Mouse (Mus musculus) midbrain, embryonic 12.5 days (tissue): ENCODE measurements around the gene Rpgrip1. TPM values are rescaled to one million over a fixed set of nuclear protein-coding genes. Genes with fewer than 3 reads are reported as not detected.

Experiments
- ATAC-seq: fragments of 200-750 bp; cut with Nextera tagmentation; 2 replicates; pipeline ENCODE4 v1.8.0; 2017; ENCODE audit warnings: low read depth, moderate TSS enrichment, moderate library complexity; ENCODE audit not compliant: low FRiP score
- H3K27ac ChIP-seq: fragments of 300-500 bp; sonication (generic); replicated peaks from 2 replicates; pipeline ENCODE4 v1.5.1; 2016; ENCODE audit warnings: mild to moderate bottlenecking
- H3K27me3 ChIP-seq: fragments of 300-500 bp; sonication (generic); 2 replicates; pipeline ENCODE4 v1.6.1; 2016; ENCODE audit warnings: mild to moderate bottlenecking
- H3K36me3 ChIP-seq: fragments of 300-500 bp; sonication (generic); 2 replicates; pipeline ENCODE4 v1.6.1; 2016
- H3K4me1 ChIP-seq: fragments of 300-500 bp; sonication (generic); 2 replicates; pipeline ENCODE4 v1.6.1; 2016
- H3K4me2 ChIP-seq: fragments of 300-500 bp; sonication (generic); replicated peaks from 2 replicates; pipeline ENCODE4 v1.6.1; 2016; ENCODE audit warnings: mild to moderate bottlenecking, moderate library complexity
- H3K4me3 ChIP-seq: fragments of 300-500 bp; sonication (generic); 2 replicates; pipeline ENCODE4 v1.5.1; 2016; ENCODE audit warnings: mild to moderate bottlenecking
- H3K9ac ChIP-seq: fragments of 300-500 bp; sonication (generic); replicated peaks from 2 replicates; pipeline ENCODE4 v1.6.1; 2016; ENCODE audit warnings: mild to moderate bottlenecking, moderate library complexity
- H3K9me3 ChIP-seq: fragments of 300-500 bp; sonication (generic); 2 replicates; pipeline ENCODE4 v1.6.1; 2016; ENCODE audit warnings: mild to moderate bottlenecking
- WGBS: fragments of 180-500 bp; shearing (Covaris S2); methylation state at CpG from one replicate; pipeline ENCODE4 v1.1.7; 2016; 5-methylcytosine and 5-hydroxymethylcytosine counted together
- polyA plus RNA-seq: library from polyadenylated mRNA; unstranded; fragments of >200 nt; fragmentation: Nextera tagmentation; extraction: Ambion mirVana; gene quantifications from 2 replicates; pipeline ENCODE4 v1.2.1, GENCODE M21; 2016

The Rpgrip1 gene
- polyA plus RNA-seq, 1 experiment from 2014 or later: 62.6 TPM

DNA sequence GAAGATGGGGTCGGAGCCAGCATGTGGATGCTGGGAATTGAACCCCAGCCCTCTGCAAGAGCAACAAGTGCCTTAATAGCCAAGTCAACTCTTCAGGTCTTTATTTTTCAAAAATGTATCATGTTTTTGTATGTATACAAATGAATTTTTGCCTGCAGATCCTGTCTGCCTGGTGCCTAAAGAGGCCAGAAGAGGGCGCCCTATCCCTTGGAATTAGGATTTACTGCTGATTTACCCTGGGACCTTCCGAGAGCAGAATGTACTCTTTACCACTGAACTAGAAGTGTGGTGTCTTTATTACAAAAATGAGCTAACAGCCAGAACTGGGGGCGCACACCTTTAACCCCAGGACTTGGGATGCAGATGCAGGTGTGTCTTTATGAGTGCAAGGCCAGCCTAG, 13.4 kb downstream of the Rpgrip1 start:
- no peak for ATAC-seq
- H3K27me3 ChIP-seq: 0 out of 2 replicates have a peak, but pooled peaks cover 3% of the 10 kb centered on the region
- no peaks in the 10 kb centered on the region for H3K36me3 ChIP-seq
- H3K9ac ChIP-seq: no peak overlapping the region
- WGBS: 20% methylated on average over 4 of the region's 4 CpGs
- no peak overlapping the region for H3K4me2 ChIP-seq
- H3K4me3 ChIP-seq: no peak overlapping the region
- no peaks in the 10 kb centered on the region for H3K9me3 ChIP-seq
- peaks cover 4% of the 10 kb centered on the region; the same call in 1 of the 2 replicates for H3K4me1 ChIP-seq
- H3K27ac ChIP-seq: no peak overlapping the region

DNA sequence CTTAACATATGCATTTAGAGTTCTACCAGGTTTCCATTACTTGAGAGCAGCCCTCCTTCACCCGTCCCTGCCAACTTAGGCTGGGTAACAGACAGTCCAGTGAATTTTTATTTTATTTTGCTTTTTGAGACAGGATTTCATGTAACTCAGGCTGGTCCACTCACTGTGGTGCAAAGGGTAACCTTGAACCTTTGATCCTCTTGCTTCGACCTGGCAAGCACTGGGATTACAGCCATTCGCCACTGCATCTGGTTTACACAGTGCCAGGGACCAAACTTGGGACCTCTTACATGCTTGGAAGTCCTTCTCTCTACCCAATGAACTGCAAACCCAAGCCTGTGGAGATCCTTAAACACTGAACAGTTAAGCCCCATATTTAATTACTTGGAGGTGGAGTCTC, 14.1 kb downstream of the Rpgrip1 start:
- 0 out of 2 replicates have a peak, but pooled peaks cover 3% of the 10 kb centered on the region for H3K27me3 ChIP-seq
- no peak for ATAC-seq
- WGBS: 93% methylated on average over 3 of the region's 3 CpGs
- H3K36me3 ChIP-seq: no peaks in the 10 kb centered on the region
- H3K9me3 ChIP-seq: no peaks in the 10 kb centered on the region
- no peak overlapping the region for H3K4me3 ChIP-seq
- no peak overlapping the region for H3K4me2 ChIP-seq
- H3K27ac ChIP-seq: no peak overlapping the region
- H3K9ac ChIP-seq: no peak overlapping the region
- no peaks in the 10 kb centered on the region for H3K4me1 ChIP-seq

DNA sequence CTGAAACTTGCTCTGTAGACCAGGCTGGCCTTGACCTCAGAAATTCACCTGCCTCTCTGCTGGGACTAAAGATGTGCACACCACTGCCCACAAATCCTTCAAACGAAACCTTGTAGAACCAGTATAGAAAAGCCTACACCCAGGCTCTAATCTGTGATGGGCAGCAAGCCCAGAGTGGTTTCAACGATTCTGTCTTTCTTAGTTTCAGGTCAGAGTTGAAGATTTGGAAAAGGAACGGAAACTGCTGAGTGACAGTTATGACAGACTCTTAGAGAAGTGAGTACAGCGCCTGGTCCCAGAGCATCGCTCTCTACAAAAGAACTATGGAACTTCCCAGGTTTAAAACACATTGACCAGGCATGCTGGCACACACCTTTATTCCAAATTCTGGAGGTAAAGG, 23.1 kb downstream of the Rpgrip1 start:
- ATAC-seq: no peak
- no peaks in the 10 kb centered on the region for H3K36me3 ChIP-seq
- WGBS: 87% methylated on average over 5 of the region's 5 CpGs
- no peak overlapping the region for H3K4me3 ChIP-seq
- no peaks in the 10 kb centered on the region for H3K9me3 ChIP-seq
- H3K4me2 ChIP-seq: no peak overlapping the region
- H3K9ac ChIP-seq: no peak overlapping the region
- no peaks in the 10 kb centered on the region for H3K4me1 ChIP-seq
- H3K27me3 ChIP-seq: no peaks in the 10 kb centered on the region
- no peak overlapping the region for H3K27ac ChIP-seq

DNA sequence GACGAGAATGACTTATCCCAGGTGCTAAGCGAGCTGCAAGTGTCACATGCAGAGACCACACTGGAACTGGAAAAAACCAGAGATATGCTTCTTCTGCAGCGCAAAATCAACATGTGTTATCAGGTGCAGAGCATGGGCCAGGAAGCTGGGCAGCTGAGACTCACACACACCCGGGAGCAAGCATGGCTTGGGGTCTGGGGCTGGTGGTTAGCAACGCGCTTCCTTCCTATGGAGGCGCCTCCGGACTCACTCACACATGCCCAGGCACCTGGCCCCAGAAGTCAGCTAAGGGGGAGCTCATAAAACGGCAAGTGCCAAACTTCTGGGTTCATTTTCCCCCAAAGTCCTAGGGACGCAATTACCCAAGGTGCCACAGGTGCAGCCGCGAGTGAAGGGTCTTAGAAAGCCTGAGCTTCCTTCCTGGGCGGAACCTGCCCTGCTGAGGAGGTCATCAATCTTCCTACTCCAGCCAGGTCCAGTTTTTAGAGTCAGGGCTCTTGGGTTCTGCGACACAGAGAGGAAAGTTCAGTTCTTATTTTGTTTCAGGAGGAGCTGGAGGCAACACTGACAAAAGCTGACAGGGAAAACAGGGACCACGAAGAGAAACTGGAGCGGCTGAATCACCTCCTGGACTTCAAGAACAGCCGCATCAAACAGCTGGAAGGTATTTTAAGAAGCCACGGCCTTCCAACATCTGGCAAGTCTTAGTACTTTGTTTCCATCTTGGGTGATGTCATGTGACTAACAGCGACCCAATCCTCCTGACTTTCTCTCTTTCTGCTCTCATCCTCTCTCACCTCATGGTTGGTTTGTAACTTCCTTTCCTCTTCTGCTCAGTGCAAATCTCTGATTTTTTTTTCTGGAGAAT, 30.3 kb downstream of the Rpgrip1 start:
- WGBS: 73% methylated on average over 19 of the region's 19 CpGs
- H3K36me3 ChIP-seq: no peaks in the 10 kb centered on the region
- no peak for ATAC-seq
- peaks cover 5% of the 10 kb centered on the region; the same call in 1 of the 2 replicates for H3K27me3 ChIP-seq
- no peak overlapping the region for H3K4me3 ChIP-seq
- no peak overlapping the region for H3K9ac ChIP-seq
- H3K4me1 ChIP-seq: no peaks in the 10 kb centered on the region
- no peak overlapping the region for H3K4me2 ChIP-seq
- H3K9me3 ChIP-seq: no peaks in the 10 kb centered on the region
- no peak overlapping the region for H3K27ac ChIP-seq

- Histone ChIP-seq H3K36me3 (no peaks in the 10 kb centered on the region), H3K9me3 (no peaks in the 10 kb centered on the region), H3K4me1 (no peaks in the 10 kb centered on the region), H3K4me3 (no peak overlapping the region), H3K4me2 (no peak overlapping the region), H3K27me3 (peaks cover 5% of the 10 kb centered on the region; the same call in 1 of the 2 replicates), H3K9ac (no peak overlapping the region), H3K27ac (no peak overlapping the region)
- no peak for ATAC-seq
- WGBS: 78% methylated on average over 16 of the region's 16 CpGs
These were observed 31.1 kb downstream of the Rpgrip1 start for GRCm38 (mm10) chr14:52141445-52142127.

DNA sequence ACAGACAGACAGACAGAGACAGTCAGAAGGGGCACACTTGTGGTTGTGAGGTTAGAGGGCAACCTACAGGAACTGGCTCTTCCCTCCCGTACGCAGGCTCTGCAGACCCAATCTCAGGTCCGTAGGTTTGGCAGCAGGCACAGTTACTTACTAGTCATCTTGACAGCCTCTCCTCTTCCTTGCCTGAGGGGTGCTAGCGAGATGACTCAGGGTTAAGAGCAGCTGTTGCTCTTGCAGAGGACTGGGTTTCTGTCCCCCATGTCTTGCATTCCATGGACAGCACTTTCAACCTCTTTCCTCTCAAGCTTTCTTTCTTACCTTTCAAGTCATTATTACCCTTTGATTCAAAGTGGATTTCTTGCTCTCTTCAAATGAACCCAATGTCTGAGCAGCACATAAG, 33.7 kb downstream of the Rpgrip1 start:
- no peak overlapping the region for H3K4me3 ChIP-seq
- H3K9ac ChIP-seq: no peak overlapping the region
- ATAC-seq: no peak
- WGBS: 80% methylated on average over 4 of the region's 4 CpGs
- H3K27ac ChIP-seq: no peak overlapping the region
- H3K4me2 ChIP-seq: no peak overlapping the region
- H3K9me3 ChIP-seq: no peaks in the 10 kb centered on the region
- no peaks in the 10 kb centered on the region for H3K4me1 ChIP-seq
- H3K27me3 ChIP-seq: peaks cover 5% of the 10 kb centered on the region; the same call in 1 of the 2 replicates
- no peaks in the 10 kb centered on the region for H3K36me3 ChIP-seq

DNA sequence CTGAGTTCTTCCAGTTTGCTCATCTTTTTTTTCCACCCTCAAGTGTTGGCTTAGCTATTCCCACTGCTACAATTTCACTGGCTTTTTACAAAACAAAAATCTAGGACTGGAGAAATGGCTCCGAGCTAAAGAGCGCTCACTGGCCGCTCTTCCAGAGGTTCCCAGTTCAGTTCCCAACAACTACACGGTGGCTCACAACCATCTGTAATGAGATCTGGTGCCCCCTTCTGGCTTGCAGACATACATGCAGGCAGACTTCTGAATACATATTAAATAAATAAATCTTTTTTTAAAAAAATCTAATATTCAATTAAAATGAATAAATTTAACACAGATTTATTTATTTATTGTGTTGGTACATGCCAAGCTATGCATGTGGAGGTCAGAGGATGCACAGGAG, 36.0 kb downstream of the Rpgrip1 start:
- 55% methylated on average over 4 of the region's 4 CpGs for WGBS
- Histone ChIP-seq H3K27ac (no peak overlapping the region), H3K4me3 (no peak overlapping the region), H3K9me3 (no peaks in the 10 kb centered on the region), H3K4me1 (peaks cover 1% of the 10 kb centered on the region; the same call in 1 of the 2 replicates), H3K27me3 (peaks cover 2% of the 10 kb centered on the region; the same call in 1 of the 2 replicates), H3K9ac (no peak overlapping the region), H3K36me3 (no peaks in the 10 kb centered on the region), H3K4me2 (no peak overlapping the region)
- ATAC-seq: no peak

- Histone ChIP-seq H3K4me2 (no peak overlapping the region), H3K4me1 (peaks cover 17% of the 10 kb centered on the region), H3K27me3 (no peaks in the 10 kb centered on the region), H3K36me3 (no peaks in the 10 kb centered on the region), H3K9me3 (no peaks in the 10 kb centered on the region), H3K4me3 (no peak overlapping the region), H3K27ac (no peak overlapping the region), H3K9ac (no peak overlapping the region)
- 63% methylated on average over 4 of the region's 4 CpGs for WGBS
- no peak for ATAC-seq
These were observed 39.4 kb downstream of the Rpgrip1 start for GRCm38 (mm10) chr14:52149888-52150287.

- ATAC-seq: peak; percentile 64
- no peak overlapping the region for H3K9ac ChIP-seq
- peaks cover 17% of the 10 kb centered on the region for H3K4me1 ChIP-seq
- WGBS: 29% methylated on average over 7 of the region's 7 CpGs
- no peak overlapping the region for H3K27ac ChIP-seq
- no peak overlapping the region for H3K4me3 ChIP-seq
- peak overlapping the region; percentile 24; the same call in 1 of the 2 replicates for H3K4me2 ChIP-seq
- no peaks in the 10 kb centered on the region for H3K27me3 ChIP-seq
- no peaks in the 10 kb centered on the region for H3K36me3 ChIP-seq
- no peaks in the 10 kb centered on the region for H3K9me3 ChIP-seq
These were observed 41.7 kb downstream of the Rpgrip1 start for GRCm38 (mm10) chr14:52152179-52152578.

- no peak overlapping the region; the same call in 1 of the 2 replicates for H3K4me2 ChIP-seq
- H3K4me1 ChIP-seq: peaks cover 17% of the 10 kb centered on the region
- no peak overlapping the region for H3K9ac ChIP-seq
- no peak overlapping the region for H3K27ac ChIP-seq
- ATAC-seq: peak; percentile 55
- WGBS: 31% methylated on average over 3 of the region's 3 CpGs
- no peaks in the 10 kb centered on the region for H3K27me3 ChIP-seq
- no peaks in the 10 kb centered on the region for H3K36me3 ChIP-seq
- no peaks in the 10 kb centered on the region for H3K9me3 ChIP-seq
- H3K4me3 ChIP-seq: no peak overlapping the region
These were observed 42.1 kb downstream of the Rpgrip1 start for GRCm38 (mm10) chr14:52152613-52153012.

DNA sequence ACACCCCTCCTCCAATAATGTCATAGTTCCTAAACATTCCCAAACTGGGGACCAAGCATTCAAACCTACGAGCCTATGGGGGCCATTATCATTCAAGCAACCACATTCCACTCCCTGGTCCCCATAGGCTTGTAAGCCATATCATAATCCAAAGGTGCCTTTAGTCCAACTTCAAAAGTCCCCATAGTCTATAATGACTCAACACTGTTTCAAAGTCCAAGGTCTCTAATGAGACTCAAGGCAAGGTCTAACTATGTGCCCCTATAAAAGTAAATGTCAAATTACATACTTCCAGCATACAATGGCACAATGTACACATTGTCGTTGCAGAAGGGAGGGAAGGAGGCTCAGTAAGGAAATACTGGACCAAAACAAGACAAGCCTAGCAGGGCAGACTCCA, 44.5 kb downstream of the Rpgrip1 start:
- no peak for ATAC-seq

GRCm38 (mm10) chr14:52160911-52161310, 50.4 kb downstream of the Rpgrip1 start:
- H3K4me3 ChIP-seq: no peak overlapping the region
- H3K9me3 ChIP-seq: no peaks in the 10 kb centered on the region
- H3K36me3 ChIP-seq: peaks cover 73% of the 10 kb centered on the region
- no peak overlapping the region for H3K9ac ChIP-seq
- no peaks in the 10 kb centered on the region for H3K27me3 ChIP-seq
- no peak overlapping the region for H3K4me2 ChIP-seq
- WGBS: 87% methylated on average over 6 of the region's 6 CpGs
- H3K27ac ChIP-seq: no peak overlapping the region
- no peak for ATAC-seq
- no peaks in the 10 kb centered on the region for H3K4me1 ChIP-seq

More for the DNA sequence above, 44.5 kb downstream of the Rpgrip1 start:
- H3K4me2 ChIP-seq: no peak overlapping the region
- H3K4me1 ChIP-seq: peaks cover 17% of the 10 kb centered on the region
- no peaks in the 10 kb centered on the region for H3K27me3 ChIP-seq
- H3K4me3 ChIP-seq: no peak overlapping the region
- no peak overlapping the region for H3K27ac ChIP-seq
- WGBS: 85% methylated on average over 2 of the region's 2 CpGs
- H3K36me3 ChIP-seq: peaks cover 19% of the 10 kb centered on the region
- no peaks in the 10 kb centered on the region for H3K9me3 ChIP-seq
- H3K9ac ChIP-seq: no peak overlapping the region
